Mouse (Mus musculus): Measurements from ENCODE around the gene Gm20388.

Gene Gm20388

DNA sequence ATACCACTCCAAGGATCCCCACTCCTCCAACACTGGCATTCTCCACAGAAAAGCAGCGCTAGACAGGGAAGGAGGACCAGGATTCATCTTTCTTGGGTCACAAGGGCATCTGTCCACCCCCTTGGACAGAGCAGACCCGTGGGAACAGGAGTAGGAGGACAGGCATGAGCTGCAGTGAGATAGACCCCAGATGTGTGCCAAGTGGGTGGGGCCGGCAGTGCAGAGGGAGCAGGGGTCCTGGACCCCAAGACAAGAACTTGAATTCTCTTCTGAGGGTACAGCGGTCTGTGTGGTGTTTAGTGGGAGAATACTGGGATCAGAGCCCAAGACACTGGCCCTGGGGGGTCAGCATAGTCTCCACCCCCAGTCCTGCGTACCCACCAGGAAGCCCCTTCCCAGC is 2282.1 kb downstream of the Gm20388 start:
- DNase-seq (ENCODE audit: low spot score), result no peak

DNA sequence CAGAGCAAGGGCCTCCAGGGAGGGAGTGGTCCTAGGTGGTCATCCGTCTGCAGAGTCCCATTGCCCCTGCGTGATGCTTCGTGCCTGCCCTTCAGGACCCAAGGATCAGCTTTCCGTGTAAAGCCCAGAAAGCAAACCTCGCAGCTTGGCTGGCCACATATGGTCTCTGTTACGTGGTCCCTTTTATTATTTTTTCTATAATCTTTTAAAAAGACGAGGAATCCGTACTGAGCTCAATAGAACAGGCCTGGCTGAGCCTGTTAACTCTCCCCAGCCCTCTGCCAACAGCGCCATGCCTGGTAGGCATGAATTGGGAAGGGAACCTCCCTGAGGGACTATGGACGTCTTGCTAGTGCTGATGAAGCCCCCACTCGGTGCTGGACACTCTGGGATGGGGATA is 2282.9 kb downstream of the Gm20388 start:
- DNase-seq (ENCODE audit: low spot score), result no peak

DNA sequence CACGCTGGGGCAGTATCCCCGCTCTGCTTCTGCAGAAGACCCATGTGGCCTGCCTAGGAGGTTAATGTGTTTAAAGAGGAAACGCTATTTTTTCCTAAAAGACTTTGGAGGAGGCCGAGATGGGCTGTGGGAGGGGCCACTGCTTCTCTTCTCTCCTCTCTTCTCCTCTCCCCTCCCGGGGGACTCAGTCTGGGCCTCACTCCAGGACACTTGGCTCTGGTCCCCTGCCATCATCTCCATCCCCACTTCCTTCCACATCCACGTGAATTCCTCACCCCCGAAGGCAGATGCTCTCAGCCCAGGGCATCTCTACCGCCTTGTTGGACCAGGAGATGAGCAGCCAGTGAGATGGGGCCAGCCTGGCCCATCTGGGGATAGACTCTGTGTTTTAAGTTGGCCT is 2283.8 kb downstream of the Gm20388 start:
- peak; percentile 91 for DNase-seq (ENCODE audit: low spot score)

- DNase-seq (ENCODE audit: low spot score), result no peak
Observed at GRCm38 (mm10) chr8:122197342-122197741, 2286.7 kb downstream of the Gm20388 start.

GRCm38 (mm10) chr8:122198378-122199025 is 2287.9 kb downstream of the Gm20388 start:
- no peak for DNase-seq (ENCODE audit: low spot score)

- no peak for DNase-seq (ENCODE audit: low spot score)
Observed at GRCm38 (mm10) chr8:122199191-122199590, 2288.6 kb downstream of the Gm20388 start.

DNA sequence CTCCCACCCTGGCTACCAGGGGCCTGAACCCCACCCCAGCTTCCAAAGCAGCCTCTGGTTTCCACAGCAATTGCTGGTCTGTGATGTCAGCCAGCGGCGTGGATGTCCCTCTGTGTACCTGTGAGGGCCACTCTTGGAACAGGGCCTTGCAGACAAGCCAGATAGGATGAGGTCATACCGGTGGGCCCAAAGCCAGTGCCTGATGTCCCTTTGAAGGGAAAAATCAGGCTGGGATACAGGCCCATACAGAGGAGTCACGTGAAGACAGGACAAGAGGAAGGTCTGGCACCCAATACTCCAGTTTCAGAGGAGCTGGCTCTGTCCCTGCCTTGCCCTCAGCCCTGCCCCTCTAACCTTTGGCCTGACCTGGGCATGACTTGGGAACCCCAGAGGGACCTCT is 2289.2 kb downstream of the Gm20388 start:
- peak; percentile 49 for DNase-seq (ENCODE audit: low spot score)

DNA sequence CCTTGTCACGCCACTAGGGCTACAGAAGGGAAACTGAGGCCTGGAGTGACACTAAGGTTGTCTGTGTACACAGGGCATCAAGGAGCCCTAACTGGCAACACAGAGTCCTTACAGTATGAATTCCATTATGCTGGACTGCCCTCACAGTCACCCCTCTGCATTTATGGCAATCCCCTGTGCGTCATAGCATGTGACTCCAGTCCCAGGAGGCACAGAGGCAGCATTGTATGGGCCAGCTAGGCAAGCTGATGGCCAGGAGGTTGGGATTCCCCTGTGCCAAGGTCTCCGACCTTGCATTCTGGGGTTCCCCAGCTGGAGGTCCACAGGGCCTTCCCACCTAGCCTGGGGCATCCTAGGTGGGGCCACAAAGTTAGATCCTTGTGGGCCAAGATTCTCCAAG is 2300.9 kb downstream of the Gm20388 start:
- DNase-seq (ENCODE audit: low spot score), result no peak

DNA sequence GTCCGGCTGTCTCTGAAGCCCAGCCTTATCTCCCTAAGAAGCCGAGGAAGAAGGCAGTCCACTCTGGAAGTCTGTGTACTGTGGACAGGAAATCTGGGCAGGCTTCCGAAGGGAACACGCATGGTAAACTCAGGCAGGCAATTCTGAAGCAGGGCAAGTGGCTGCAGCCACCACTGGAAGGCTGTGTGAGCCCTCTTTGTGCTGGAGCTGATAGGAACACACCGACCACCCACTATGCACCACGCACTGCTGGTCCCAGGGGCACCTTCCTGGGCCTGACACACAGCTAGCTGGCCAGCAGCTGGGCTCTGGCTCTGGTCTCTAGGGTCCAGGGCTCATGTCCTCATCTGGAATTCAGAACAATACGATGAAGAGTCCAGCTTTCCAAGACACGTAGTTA is 2305.0 kb downstream of the Gm20388 start:
- DNase-seq (ENCODE audit: low spot score), result no peak

- DNase-seq (ENCODE audit: low spot score), result no peak
Observed at GRCm38 (mm10) chr8:122216433-122216832, 2305.8 kb downstream of the Gm20388 start.

DNA sequence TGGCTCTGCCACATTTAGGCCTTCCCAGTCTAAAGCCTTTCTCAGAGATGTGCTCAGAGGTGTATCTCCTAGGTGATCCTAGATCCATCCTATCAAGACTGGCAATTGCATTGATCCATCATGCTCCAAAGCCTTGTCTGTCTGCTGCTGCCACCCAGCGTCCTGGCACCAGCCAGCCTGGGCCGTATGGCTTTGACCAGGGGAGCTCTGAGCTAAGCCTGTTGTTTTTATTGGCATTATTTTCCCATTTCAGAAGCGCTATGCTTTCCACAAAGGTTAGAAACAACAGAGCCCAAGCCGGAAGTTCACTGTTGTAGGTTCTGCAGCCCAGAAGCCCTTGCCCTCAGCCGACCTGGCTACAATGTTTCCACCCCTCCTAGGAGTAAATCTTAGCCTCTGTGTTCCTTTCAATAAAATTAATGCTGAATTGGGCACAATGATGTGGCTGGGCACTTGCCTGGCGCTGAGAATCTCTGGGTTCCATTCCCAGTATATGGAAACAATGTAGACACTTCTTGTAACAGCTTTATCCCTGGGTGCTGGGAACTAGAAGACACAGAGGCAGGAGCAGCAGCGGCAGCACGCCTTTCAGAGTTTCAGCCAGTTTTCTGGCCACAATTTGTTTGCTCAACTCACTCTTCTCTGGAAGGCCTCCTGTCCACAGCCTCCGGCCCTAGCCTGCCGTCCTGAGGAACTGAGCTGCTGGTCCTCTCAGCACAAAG is 2307.0 kb downstream of the Gm20388 start:
- DNase-seq (ENCODE audit: low spot score), result no peak

GRCm38 (mm10) chr8:122223976-122224649 is 2313.5 kb downstream of the Gm20388 start:
- DNase-seq (ENCODE audit: low spot score), result no peak

DNA sequence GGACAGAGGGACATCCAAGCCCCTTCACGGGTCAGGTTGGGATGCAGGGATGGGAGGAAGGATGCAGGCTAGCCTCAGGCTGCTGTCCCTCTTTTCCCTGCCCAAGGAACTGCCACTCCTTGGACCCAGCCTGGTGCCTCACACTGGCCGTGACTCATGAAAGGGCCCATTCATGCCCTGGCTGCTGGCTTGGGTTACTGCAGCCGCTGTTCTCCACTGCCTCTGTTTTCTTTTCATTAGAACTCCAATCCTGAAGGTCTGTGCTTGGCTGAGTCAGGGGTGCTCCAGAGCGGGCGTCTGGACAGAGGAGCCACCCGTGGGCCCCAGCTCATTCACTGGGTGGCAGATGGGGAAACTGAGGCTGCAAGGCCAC is 2314.0 kb downstream of the Gm20388 start:
- peak; percentile 53 for DNase-seq (ENCODE audit: low spot score)

- peak; percentile 31 for DNase-seq (ENCODE audit: low spot score)
Observed at GRCm38 (mm10) chr8:122225446-122225845, 2314.8 kb downstream of the Gm20388 start.

DNA sequence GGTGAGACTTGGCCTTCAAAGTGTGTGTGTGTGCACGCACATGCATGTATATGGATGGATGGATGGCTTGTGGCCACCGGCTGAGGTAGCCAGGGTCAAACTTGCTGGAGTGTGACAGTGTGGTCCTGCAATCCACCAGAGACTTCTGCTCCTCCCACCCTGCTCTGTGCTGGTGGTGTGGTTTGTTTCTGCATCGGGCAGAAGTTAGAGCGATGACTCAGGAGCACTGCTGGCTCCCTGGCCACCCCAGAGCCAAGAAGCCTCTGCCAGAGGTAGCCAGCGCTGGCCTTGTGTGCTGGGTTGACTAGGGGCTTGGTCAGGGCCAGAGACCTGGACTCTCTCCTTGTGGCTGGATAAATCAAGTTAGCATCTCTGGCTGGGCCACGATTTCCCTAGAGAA is 2316.7 kb downstream of the Gm20388 start:
- DNase-seq (ENCODE audit: low spot score), result peak; percentile 87

GRCm38 (mm10) chr8:122228792-122229575 is 2318.3 kb downstream of the Gm20388 start:
- no peak for DNase-seq (ENCODE audit: low spot score)

- no peak for DNase-seq (ENCODE audit: low spot score)
Observed at GRCm38 (mm10) chr8:122229819-122230711, 2319.4 kb downstream of the Gm20388 start.

- DNase-seq (ENCODE audit: low spot score), result peak; percentile 91
Observed at GRCm38 (mm10) chr8:122230712-122231337, 2320.2 kb downstream of the Gm20388 start.

GRCm38 (mm10) chr8:122234055-122234454 is 2323.4 kb downstream of the Gm20388 start:
- DNase-seq (ENCODE audit: low spot score), result no peak

DNA sequence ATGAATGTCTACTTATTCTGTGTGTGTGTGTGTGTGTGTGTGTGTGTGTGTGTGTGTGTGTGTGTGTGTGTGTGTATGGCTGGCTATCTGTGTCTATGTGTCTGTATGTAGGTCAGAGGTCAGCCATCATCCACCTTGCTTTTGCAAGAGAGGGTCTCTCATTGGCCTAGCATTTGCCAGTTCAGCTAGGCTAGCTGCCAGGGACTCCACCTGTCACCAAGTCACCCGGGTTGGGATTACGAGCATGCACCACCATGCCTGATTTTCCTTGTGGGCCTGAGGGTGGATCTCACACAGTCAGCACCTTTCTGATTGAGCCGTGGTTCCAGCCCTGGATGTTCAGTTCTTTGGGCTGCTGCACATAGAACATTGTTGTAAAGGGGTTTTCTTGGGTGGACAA is 2325.9 kb downstream of the Gm20388 start:
- DNase-seq (ENCODE audit: low spot score), result no peak

DNA sequence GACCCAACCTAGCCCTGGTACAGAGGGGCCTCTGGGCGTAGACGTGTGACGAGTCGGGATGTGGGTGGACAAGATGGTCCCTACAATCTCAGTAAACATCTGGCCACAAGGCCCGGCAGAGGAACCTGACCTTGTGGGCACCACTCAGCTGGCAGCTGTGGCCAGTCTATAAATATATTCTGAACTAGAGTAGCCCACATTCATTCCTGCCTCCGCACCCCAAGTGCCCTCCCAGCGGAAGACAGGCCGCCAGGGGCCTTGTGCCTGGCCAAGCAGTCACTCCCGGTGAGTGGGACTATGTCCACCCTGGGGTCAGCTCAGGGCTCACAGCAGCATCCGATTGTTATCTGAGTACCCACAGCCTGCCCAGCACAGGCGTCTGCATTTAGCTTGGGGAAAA is 2327.6 kb downstream of the Gm20388 start:
- no peak for DNase-seq (ENCODE audit: low spot score)

All from MN1 (cell line).